Mouse (Mus musculus): ENCODE measurements around the gene Nectin1.

GRCm38 (mm10) chr9:43833232-43833631 lies 89.4 kb downstream of the Nectin1 start:
- TF ChIP-seq CTCF (IDR thresholded peaks at IDR 0.05; ENCODE audit: low read depth, low read length) (no peak), POLR2A (IDR thresholded peaks at IDR 0.05; ENCODE audit: insufficient read depth, low read length) (no peak), EP300 (IDR thresholded peaks at IDR 0.05; ENCODE audit: insufficient read depth, low read depth, low read length) (no peak)

Measured in ES-Bruce4 (cell line).